Mouse (Mus musculus): ENCODE measurements around the gene Ndufa12. TPM values are rescaled to one million over a fixed set of nuclear protein-coding genes. Genes with fewer than 3 reads are reported as not detected.

Gene Ndufa12
- polyA plus RNA-seq, 1 experiment from 2014 or later: 211 TPM

GRCm38 (mm10) chr10:94171440-94172130, 26.9 kb upstream of the Ndufa12 start:
- ATAC-seq (ENCODE audit: low read depth) (no peak), DNase-seq (no peak)
- Histone ChIP-seq H3K4me2 (no peak overlapping the region), H3K4me1 (replicated peaks) (no peaks in the 10 kb centered on the region), H3K4me3 (replicated peaks) (no peak overlapping the region), H3K36me3 (peaks cover 73% of the 10 kb centered on the region), H3K27me3 (no peaks in the 10 kb centered on the region), H3K27ac (no peak overlapping the region), H3K9ac (no peak overlapping the region), H3K9me3 (replicated peaks) (no peaks in the 10 kb centered on the region)
- WGBS (ENCODE audit: insufficient replicate concordance): 79% methylated on average over 12 of the region's 12 CpGs

GRCm38 (mm10) chr10:94172137-94172536, 26.4 kb upstream of the Ndufa12 start:
- H3K4me3 ChIP-seq (replicated peaks): no peak overlapping the region
- no peak for DNase-seq
- no peak overlapping the region for H3K4me2 ChIP-seq
- no peak for ATAC-seq (ENCODE audit: low read depth)
- no peak overlapping the region for H3K27ac ChIP-seq
- WGBS (ENCODE audit: insufficient replicate concordance): 87% methylated on average over 11 of the region's 11 CpGs
- no peaks in the 10 kb centered on the region for H3K9me3 ChIP-seq (replicated peaks)
- H3K4me1 ChIP-seq (replicated peaks): no peaks in the 10 kb centered on the region
- no peaks in the 10 kb centered on the region for H3K27me3 ChIP-seq
- no peak overlapping the region for H3K9ac ChIP-seq
- H3K36me3 ChIP-seq: peaks cover 67% of the 10 kb centered on the region

GRCm38 (mm10) chr10:94172706-94173105, 25.8 kb upstream of the Ndufa12 start:
- ATAC-seq (ENCODE audit: low read depth) (no peak), DNase-seq (no peak)
- Histone ChIP-seq H3K4me2 (no peak overlapping the region), H3K4me3 (replicated peaks) (no peak overlapping the region), H3K4me1 (replicated peaks) (no peaks in the 10 kb centered on the region), H3K9me3 (replicated peaks) (no peaks in the 10 kb centered on the region), H3K9ac (no peak overlapping the region), H3K27me3 (no peaks in the 10 kb centered on the region), H3K36me3 (peaks cover 62% of the 10 kb centered on the region), H3K27ac (no peak overlapping the region)
- 77% methylated on average over 6 of the region's 6 CpGs for WGBS (ENCODE audit: insufficient replicate concordance)

GRCm38 (mm10) chr10:94174652-94175051, 23.9 kb upstream of the Ndufa12 start:
- DNase-seq (no peak), ATAC-seq (ENCODE audit: low read depth) (no peak)
- 73% methylated on average over 7 of the region's 7 CpGs for WGBS (ENCODE audit: insufficient replicate concordance)
- H3K4me2 ChIP-seq: no peak overlapping the region
- H3K27ac ChIP-seq: no peak overlapping the region
- no peaks in the 10 kb centered on the region for H3K27me3 ChIP-seq
- no peaks in the 10 kb centered on the region for H3K9me3 ChIP-seq (replicated peaks)
- H3K36me3 ChIP-seq: peaks cover 43% of the 10 kb centered on the region
- H3K4me1 ChIP-seq (replicated peaks): no peaks in the 10 kb centered on the region
- H3K4me3 ChIP-seq (replicated peaks): no peak overlapping the region
- H3K9ac ChIP-seq: no peak overlapping the region

- Histone ChIP-seq H3K4me3 (replicated peaks) (no peak overlapping the region), H3K4me1 (replicated peaks) (no peaks in the 10 kb centered on the region), H3K27me3 (no peaks in the 10 kb centered on the region), H3K36me3 (peaks cover 21% of the 10 kb centered on the region; the same call in 1 of the 2 replicates), H3K9ac (no peak overlapping the region), H3K27ac (no peak overlapping the region), H3K9me3 (replicated peaks) (no peaks in the 10 kb centered on the region), H3K4me2 (no peak overlapping the region)
- DNase-seq: no peak
- no peak for ATAC-seq (ENCODE audit: low read depth)
- WGBS (ENCODE audit: insufficient replicate concordance): 46% methylated on average over 4 of the region's 4 CpGs
Observed at GRCm38 (mm10) chr10:94183199-94183598, 15.3 kb upstream of the Ndufa12 start.

- WGBS (ENCODE audit: insufficient replicate concordance): 85% methylated on average over 4 of the region's 4 CpGs
- peaks cover 71% of the 10 kb centered on the region for H3K36me3 ChIP-seq
- ATAC-seq (ENCODE audit: low read depth): no peak
Observed at GRCm38 (mm10) chr10:94204973-94205372, 6.5 kb downstream of the Ndufa12 start.

GRCm38 (mm10) chr10:94210718-94211618, 12.4 kb downstream of the Ndufa12 start:
- WGBS (ENCODE audit: insufficient replicate concordance): 73% methylated on average over 6 of the region's 6 CpGs
- H3K27ac ChIP-seq: no peak overlapping the region
- H3K4me1 ChIP-seq (replicated peaks): no peaks in the 10 kb centered on the region
- H3K27me3 ChIP-seq: no peaks in the 10 kb centered on the region
- ATAC-seq (ENCODE audit: low read depth) (no peak), DNase-seq (no peak)
- no peak overlapping the region for H3K9ac ChIP-seq
- H3K4me3 ChIP-seq (replicated peaks): no peak overlapping the region
- H3K4me2 ChIP-seq: no peak overlapping the region
- H3K36me3 ChIP-seq: peaks cover 52% of the 10 kb centered on the region
- H3K9me3 ChIP-seq (replicated peaks): no peaks in the 10 kb centered on the region

More at GRCm38 (mm10) chr10:94204973-94205372, 6.5 kb downstream of the Ndufa12 start:
- H3K9ac ChIP-seq: no peak overlapping the region
- no peak overlapping the region for H3K27ac ChIP-seq
- H3K4me3 ChIP-seq (replicated peaks): no peak overlapping the region
- peaks cover 1% of the 10 kb centered on the region; the same call in 1 of the 2 replicates for H3K4me1 ChIP-seq (replicated peaks)
- no peaks in the 10 kb centered on the region for H3K27me3 ChIP-seq
- no peaks in the 10 kb centered on the region for H3K9me3 ChIP-seq (replicated peaks)
- DNase-seq: no peak
- no peak overlapping the region for H3K4me2 ChIP-seq

- no peak overlapping the region for H3K4me2 ChIP-seq
- no peak overlapping the region for H3K4me3 ChIP-seq (replicated peaks)
- no peaks in the 10 kb centered on the region for H3K4me1 ChIP-seq (replicated peaks)
- H3K9me3 ChIP-seq (replicated peaks): no peaks in the 10 kb centered on the region
- DNase-seq (no peak), ATAC-seq (ENCODE audit: low read depth) (no peak)
- H3K27me3 ChIP-seq: no peaks in the 10 kb centered on the region
- no peak overlapping the region for H3K9ac ChIP-seq
- no peak overlapping the region for H3K27ac ChIP-seq
- H3K36me3 ChIP-seq: peaks cover 44% of the 10 kb centered on the region
- whole genome bisulfite sequencing (ENCODE audit: insufficient replicate concordance): 37% methylated on average over 2 of the region's 2 CpGs
Observed at GRCm38 (mm10) chr10:94211725-94212124, 13.2 kb downstream of the Ndufa12 start.

- no peak overlapping the region for H3K9ac ChIP-seq
- no peak overlapping the region for H3K4me2 ChIP-seq
- no peak for DNase-seq
- WGBS (ENCODE audit: insufficient replicate concordance): 68% methylated on average over 6 of the region's 6 CpGs
- peaks cover 11% of the 10 kb centered on the region for H3K36me3 ChIP-seq
- H3K27me3 ChIP-seq: no peaks in the 10 kb centered on the region
- H3K4me3 ChIP-seq (replicated peaks): no peak overlapping the region
- no peaks in the 10 kb centered on the region for H3K4me1 ChIP-seq (replicated peaks)
- no peaks in the 10 kb centered on the region for H3K9me3 ChIP-seq (replicated peaks)
- H3K27ac ChIP-seq: no peak overlapping the region
- no peak for ATAC-seq (ENCODE audit: low read depth)
Observed at GRCm38 (mm10) chr10:94225026-94225750, 26.7 kb downstream of the Ndufa12 start.

GRCm38 (mm10) chr10:94230172-94230981, 31.9 kb downstream of the Ndufa12 start:
- DNase-seq (no peak), ATAC-seq (ENCODE audit: low read depth) (no peak)
- H3K36me3 ChIP-seq: no peaks in the 10 kb centered on the region
- no peaks in the 10 kb centered on the region for H3K9me3 ChIP-seq (replicated peaks)
- no peak overlapping the region for H3K9ac ChIP-seq
- H3K27me3 ChIP-seq: no peaks in the 10 kb centered on the region; the same call in 1 of the 2 replicates
- H3K4me2 ChIP-seq: no peak overlapping the region
- no peaks in the 10 kb centered on the region for H3K4me1 ChIP-seq (replicated peaks)
- WGBS (ENCODE audit: insufficient replicate concordance): 76% methylated on average over 19 of the region's 19 CpGs
- no peak overlapping the region for H3K4me3 ChIP-seq (replicated peaks)
- no peak overlapping the region for H3K27ac ChIP-seq

All from liver, embryonic 13.5 days (tissue).